Mouse (Mus musculus): ENCODE measurements around the gene Synrg. TPM values are rescaled to one million over a fixed set of nuclear protein-coding genes. Genes with fewer than 3 reads are reported as not detected.

The Synrg gene
- polyA plus RNA-seq (2014; fragmentation: Illumina TruSeq; extraction: RNeasy Lipid Tissue Mini Kit (QIAGEN cat#74804); ENCODE audit: insufficient read depth, low read depth, low replicate concordance): 8.8 TPM

DNA sequence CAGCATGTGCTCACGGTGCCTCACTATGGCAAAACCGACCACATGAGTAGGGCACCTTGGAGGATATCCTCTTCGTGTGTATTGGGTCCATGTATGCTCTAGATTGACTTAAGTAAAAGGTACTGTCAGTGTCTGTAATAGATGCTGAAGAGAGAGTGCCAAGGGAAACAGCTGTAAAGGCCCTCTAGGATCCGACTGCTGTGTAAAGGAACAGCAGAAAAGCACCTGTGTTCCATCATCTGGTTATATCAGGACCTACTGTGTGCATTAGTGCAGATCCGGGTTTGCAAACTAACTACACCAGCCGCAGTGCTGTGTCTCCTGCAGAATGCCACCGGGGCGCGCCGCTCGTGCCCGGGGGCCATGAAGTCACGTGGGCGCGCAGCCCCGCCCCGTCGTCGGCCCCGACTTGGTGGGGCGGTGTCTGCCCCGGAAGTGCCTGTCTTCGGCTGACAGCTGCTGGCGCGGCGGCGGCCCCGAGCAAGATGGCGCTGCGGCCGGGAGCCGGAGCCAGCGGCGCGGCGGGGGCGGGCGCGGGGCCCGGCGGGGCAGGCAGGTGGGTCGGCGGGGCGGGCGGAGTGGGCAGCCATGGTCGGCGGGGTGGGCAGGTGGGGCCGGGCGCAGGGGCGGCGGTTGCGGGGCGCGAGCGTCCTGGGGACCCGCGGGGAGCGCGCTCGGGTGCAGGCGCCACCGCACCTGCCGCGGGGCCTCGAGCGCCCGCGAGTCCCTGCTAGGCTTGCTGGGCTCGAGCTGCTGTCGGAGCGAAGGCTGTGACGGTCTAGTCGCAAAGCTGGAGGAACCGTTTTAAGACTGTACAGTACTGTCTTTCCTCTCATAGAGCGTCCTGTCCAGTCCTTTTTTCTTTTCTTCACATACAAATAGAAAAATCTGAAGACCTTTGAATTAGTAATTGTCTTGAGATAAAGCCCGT lies at the start of gene Synrg:
TSS of gene Synrg (plus strand) at position 438 of the 931 bp plus-strand sequence.

DNA sequence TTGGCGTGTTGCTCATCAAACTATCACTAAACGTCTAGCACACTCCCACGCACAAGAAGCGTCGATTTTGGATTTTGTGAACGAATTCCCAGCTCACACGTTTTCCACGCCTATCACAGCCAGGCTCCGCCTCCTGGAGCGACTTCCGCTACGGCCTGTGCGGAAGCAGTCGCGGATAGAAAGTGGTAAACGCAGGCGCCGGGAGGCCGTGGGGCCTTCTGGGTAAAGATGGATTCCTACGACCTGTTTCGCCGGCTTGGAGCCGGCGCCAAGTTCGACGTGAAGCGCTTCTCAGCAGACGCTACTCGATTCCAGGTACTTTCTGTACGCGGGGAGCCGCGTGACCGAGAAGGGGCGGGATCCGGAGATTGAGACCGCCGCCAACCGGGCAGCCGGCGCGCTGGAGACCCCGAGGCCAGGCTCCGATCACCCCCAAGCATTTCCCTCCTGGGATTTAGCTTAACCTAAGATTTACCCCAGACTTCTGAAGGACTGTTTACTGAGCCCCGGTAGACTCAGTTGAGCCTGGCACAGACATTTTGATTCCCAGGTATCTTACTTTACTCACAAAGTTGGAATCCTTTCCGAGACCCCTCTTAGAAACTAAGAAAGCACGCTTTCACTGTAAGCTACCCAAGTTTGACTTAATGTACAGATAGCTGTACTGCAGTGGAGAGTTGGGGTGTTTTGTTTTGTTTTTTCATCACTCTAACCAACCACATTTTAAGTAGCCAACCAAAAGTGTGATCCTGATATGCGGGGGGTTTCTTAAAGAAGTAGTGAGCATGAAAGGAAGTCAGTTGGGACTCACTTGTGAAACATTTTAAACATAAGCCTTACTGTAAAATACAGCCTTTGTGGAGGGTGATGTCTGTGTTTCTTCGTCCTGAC lies 22.0 kb upstream of the Synrg start, which contains the start of gene Ddx52:
TSS of gene Ddx52 (plus strand) at position 113 of the 891 bp plus-strand sequence.

DNA sequence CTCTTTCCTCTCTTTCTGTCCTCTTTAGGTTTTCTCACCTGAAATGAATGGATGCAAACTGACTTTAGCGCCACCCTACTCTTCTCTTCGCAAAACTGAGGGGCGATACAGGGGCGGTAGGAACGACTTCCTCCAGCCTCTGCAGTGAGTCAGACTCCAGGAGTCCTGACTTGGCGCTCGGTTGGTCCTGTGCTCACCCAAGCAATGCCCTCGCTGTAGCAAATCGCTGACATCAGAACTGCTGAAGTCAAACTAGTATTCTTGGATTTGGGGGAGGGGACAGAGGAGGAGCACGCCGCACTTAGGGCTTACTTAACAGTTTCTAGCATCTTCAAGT lies 104.8 kb downstream of the Synrg start, which contains the start of gene Dusp14:
TSS of gene Dusp14 (minus strand) at position 228 of the 337 bp plus-strand sequence.

Other genes starting within 250 kb of the Synrg start
- gene Wfdc21, start 217.5 kb upstream of the Synrg start, polyA plus RNA-seq (2014; fragmentation: Illumina TruSeq; extraction: RNeasy Lipid Tissue Mini Kit (QIAGEN cat#74804); ENCODE audit: insufficient read depth, low read depth, low replicate concordance): 30.3 TPM
- 3.7 TPM for gene Heatr6, start 210.7 kb upstream of the Synrg start, polyA plus RNA-seq (2014; fragmentation: Illumina TruSeq; extraction: RNeasy Lipid Tissue Mini Kit (QIAGEN cat#74804); ENCODE audit: insufficient read depth, low read depth, low replicate concordance)
- gene Hnf1b, start 114.4 kb upstream of the Synrg start, polyA plus RNA-seq (2014; fragmentation: Illumina TruSeq; extraction: RNeasy Lipid Tissue Mini Kit (QIAGEN cat#74804); ENCODE audit: insufficient read depth, low read depth, low replicate concordance): 5.1 TPM
- 9.7 TPM for gene Ddx52, start 22.4 kb upstream of the Synrg start, polyA plus RNA-seq (2014; fragmentation: Illumina TruSeq; extraction: RNeasy Lipid Tissue Mini Kit (QIAGEN cat#74804); ENCODE audit: insufficient read depth, low read depth, low replicate concordance)
- 36.5 TPM for gene Dusp14, start 104.8 kb downstream of the Synrg start, polyA plus RNA-seq (2014; fragmentation: Illumina TruSeq; extraction: RNeasy Lipid Tissue Mini Kit (QIAGEN cat#74804); ENCODE audit: insufficient read depth, low read depth, low replicate concordance)
- 8.2 TPM for gene Tada2a, start 165.2 kb downstream of the Synrg start, polyA plus RNA-seq (2014; fragmentation: Illumina TruSeq; extraction: RNeasy Lipid Tissue Mini Kit (QIAGEN cat#74804); ENCODE audit: insufficient read depth, low read depth, low replicate concordance)
- 11.5 TPM for gene Acaca, start 165.2 kb downstream of the Synrg start, polyA plus RNA-seq (2014; fragmentation: Illumina TruSeq; extraction: RNeasy Lipid Tissue Mini Kit (QIAGEN cat#74804); ENCODE audit: insufficient read depth, low read depth, low replicate concordance)
- not detected for gene Gm11437, start 203.0 kb downstream of the Synrg start, polyA plus RNA-seq (2014; fragmentation: Illumina TruSeq; extraction: RNeasy Lipid Tissue Mini Kit (QIAGEN cat#74804); ENCODE audit: insufficient read depth, low read depth, low replicate concordance)

All from lung, adult 10 weeks (tissue).